Mouse (Mus musculus): Measurements from ENCODE around the gene Rab3a. TPM values are rescaled to one million over a fixed set of nuclear protein-coding genes. Genes with fewer than 3 reads are reported as not detected.

Rab3a gene
- polyA plus RNA-seq, 2 experiments = 1.6 to 2.7 TPM

DNA sequence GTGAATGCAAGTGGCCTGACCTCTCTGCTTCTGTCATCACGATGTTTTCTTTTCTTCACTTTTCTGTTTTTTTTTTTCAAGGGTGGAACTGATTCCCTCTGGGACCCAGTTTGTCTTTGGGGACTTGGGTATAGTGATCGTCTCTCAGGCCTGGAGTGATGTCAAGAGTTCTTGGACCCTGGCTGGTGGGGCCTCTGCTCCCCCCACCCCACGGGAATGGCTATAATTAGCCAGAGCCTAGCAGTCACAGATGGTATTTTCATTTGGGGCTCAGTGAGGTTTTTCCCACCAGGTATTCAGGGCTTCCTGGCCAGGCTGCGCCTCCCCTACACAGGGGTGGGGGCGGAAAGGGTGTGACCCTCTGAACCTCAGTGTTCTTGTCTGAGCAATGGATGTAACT, 12.8 kb upstream of the Rab3a start:
- H3K36me3 ChIP-seq (replicated peaks; ENCODE audit: control insufficient read depth, insufficient read depth, low read depth) = no peaks in the 10 kb centered on the region
- peaks cover 48% of the 10 kb centered on the region for H3K27me3 ChIP-seq (ENCODE audit: control insufficient read depth, insufficient read depth, low read length)
- H3K4me3 ChIP-seq (ENCODE audit: insufficient read depth in 1 of 2, low read depth in 2 of 2, low read length in 2 of 2) = no peak overlapping the region
- no peak overlapping the region for H3K27ac ChIP-seq
- no peak overlapping the region for H3K9ac ChIP-seq (replicated peaks)
- DNase-seq (ENCODE audit: low read depth in 3 of 3, low spot score in 3 of 3) (no peak), ATAC-seq (ENCODE audit: insufficient read depth) (no peak)
- H3K9me3 ChIP-seq (ENCODE audit: control insufficient read depth, low read length) = no peaks in the 10 kb centered on the region
- 45% methylated on average over 5 of the region's 5 CpGs for WGBS (ENCODE audit: insufficient replicate concordance)
- H3K4me1 ChIP-seq (replicated peaks; ENCODE audit: control insufficient read depth in 2 of 2, insufficient read depth in 2 of 2, low read length in 1 of 2) = peaks cover 0 to 2% of the 10 kb centered on the region in 2 experiments; a peak in 1 of 4 replicates
- no peak overlapping the region for H3K4me2 ChIP-seq (ENCODE audit: low read depth)
- TF ChIP-seq CTCF (IDR thresholded peaks at IDR 0.05; ENCODE audit: low read depth) = no peak
- TF ChIP-seq EP300 (IDR thresholded peaks at IDR 0.05; ENCODE audit: low read depth) = no peak

DNA sequence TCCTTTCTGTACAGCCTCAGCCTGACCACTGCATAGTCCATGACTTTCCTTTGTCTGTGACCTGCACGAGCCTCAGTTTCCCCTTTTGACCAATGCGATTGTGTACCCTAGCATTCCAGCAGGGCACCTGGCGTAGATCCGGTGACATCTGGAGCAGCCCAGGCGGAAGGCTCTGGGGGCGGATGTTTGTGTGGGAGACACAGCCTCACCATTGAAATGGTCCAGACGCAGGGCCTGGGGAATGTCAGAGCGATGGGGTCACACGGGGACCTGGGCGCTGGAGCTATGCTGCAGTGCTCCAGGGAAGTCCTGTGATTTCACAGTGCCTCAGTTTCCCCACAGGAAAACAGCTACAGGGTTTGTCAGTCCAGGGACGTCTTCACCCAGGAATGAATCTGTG, 12.3 kb upstream of the Rab3a start:
- Histone ChIP-seq H3K27me3 (ENCODE audit: control insufficient read depth, insufficient read depth, low read length) (peaks cover 52% of the 10 kb centered on the region), H3K36me3 (replicated peaks; ENCODE audit: control insufficient read depth, insufficient read depth, low read depth) (no peaks in the 10 kb centered on the region), H3K27ac (no peak overlapping the region), H3K4me3 (ENCODE audit: insufficient read depth in 1 of 2, low read depth in 2 of 2, low read length in 2 of 2) (no peak overlapping the region), H3K4me1 (replicated peaks; ENCODE audit: control insufficient read depth in 2 of 2, insufficient read depth in 2 of 2, low read length in 1 of 2) (peaks cover 0 to 2% of the 10 kb centered on the region in 2 experiments; a peak in 1 of 4 replicates), H3K4me2 (ENCODE audit: low read depth) (no peak overlapping the region), H3K9me3 (ENCODE audit: control insufficient read depth, low read length) (no peaks in the 10 kb centered on the region), H3K9ac (replicated peaks) (no peak overlapping the region)
- WGBS (ENCODE audit: insufficient replicate concordance) = 51% methylated on average over 11 of the region's 11 CpGs
- TF ChIP-seq CTCF (IDR thresholded peaks at IDR 0.05; ENCODE audit: low read depth) = no peak
- DNase-seq (ENCODE audit: low read depth in 3 of 3, low spot score in 3 of 3) (no peak), ATAC-seq (ENCODE audit: insufficient read depth) (no peak)

DNA sequence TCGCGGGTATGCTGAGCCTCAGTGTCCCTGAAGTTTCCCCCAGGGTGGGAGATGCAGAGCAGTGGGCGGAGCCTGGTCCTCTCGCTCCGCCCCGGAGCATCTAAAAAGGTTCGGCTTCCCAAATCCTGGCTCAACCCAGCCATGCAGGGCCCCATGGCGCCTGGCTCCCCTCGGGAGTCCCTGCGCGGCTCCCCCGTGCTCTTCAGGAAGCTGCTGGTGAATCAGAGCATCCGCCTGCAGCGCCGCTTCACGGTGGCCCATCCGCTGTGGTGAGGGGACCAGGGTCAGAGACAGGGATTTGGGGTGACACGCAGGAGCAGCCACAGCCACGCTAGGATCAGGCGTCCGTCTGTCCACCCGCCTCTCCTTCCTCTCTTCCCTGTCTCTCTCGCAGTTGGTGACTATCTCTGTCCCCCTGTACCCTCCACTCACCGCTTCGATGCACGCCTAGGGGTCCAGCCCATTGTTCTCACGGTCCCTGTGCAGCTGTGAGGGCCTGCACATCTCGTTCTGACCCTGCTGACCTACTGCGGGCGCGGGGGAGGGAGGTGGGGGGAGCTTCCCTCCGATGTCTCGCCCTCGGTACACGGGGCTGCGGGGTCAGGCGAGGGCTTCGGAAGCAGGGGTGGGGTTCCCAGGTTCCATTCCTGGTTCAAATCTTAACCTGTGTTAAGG, 11.4 kb upstream of the Rab3a start:
- H3K36me3 ChIP-seq (replicated peaks; ENCODE audit: control insufficient read depth, insufficient read depth, low read depth) = no peaks in the 10 kb centered on the region
- ATAC-seq (ENCODE audit: insufficient read depth) (no peak), DNase-seq (ENCODE audit: low read depth in 3 of 3, low spot score in 3 of 3) (no peak)
- WGBS (ENCODE audit: insufficient replicate concordance) = 3% methylated on average over 38 of the region's 38 CpGs
- H3K4me2 ChIP-seq (ENCODE audit: low read depth) = no peak overlapping the region; the same call in 1 of the 2 replicates
- H3K9me3 ChIP-seq (ENCODE audit: control insufficient read depth, low read length) = no peaks in the 10 kb centered on the region
- H3K4me1 ChIP-seq (replicated peaks; ENCODE audit: control insufficient read depth in 2 of 2, insufficient read depth in 2 of 2, low read length in 1 of 2) = peaks cover 0 to 1% of the 10 kb centered on the region in 2 experiments; a peak in 1 of 4 replicates
- TF ChIP-seq EP300 (IDR thresholded peaks at IDR 0.05; ENCODE audit: low read depth) (no peak), CTCF (IDR thresholded peaks at IDR 0.05; ENCODE audit: low read depth) (no peak)
- H3K4me3 ChIP-seq (ENCODE audit: insufficient read depth in 1 of 2, low read depth in 2 of 2, low read length in 2 of 2) = no peak overlapping the region
- no peak overlapping the region for H3K27ac ChIP-seq
- H3K27me3 ChIP-seq (ENCODE audit: control insufficient read depth, insufficient read depth, low read length) = peaks cover 56% of the 10 kb centered on the region
- H3K9ac ChIP-seq (replicated peaks) = no peak overlapping the region

DNA sequence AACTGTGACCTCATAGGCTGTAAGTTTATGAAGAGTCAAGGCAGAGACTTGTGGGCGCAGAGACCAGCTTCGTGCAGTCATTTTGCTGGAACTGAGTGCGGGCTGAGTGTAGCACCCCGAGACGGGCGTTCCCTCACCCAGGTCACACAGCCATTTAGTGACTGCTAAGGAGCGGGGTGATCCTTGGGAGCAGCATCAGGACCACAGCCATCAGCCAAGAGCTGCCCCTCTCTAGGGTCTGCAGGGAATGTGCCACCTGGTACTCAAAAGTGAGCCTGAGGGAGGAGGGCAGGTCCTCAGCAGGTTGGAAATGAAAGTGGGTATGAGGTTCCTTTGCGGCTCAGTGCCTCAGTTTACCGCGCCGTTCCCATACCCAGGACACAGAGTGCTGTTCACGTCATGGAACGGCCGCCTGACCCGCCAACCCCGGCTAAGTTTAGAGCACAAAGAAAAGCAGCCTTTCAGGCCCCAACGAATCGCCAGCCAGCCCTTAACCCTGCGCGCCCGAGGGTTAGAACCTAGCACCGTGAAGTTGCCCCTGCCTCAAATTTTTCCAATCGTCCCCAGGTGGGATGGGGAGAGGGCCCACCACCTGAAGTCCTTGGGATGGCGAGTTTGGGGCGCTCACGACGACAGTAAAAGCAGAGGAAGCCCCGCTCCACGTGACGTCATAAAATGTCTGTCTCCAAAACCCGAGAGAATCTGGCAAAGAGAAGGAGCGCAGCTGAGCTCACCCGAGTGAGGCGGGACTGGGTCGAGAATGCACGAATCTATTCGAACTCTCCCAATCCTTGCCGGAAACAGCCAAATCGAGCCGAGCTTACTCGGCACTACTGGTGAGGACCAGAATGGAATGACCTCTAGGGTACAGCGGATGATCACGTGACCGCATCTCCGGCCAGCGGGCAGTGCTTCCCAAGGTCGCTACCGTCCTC, 10.6 kb upstream of the Rab3a start:
- H3K9ac ChIP-seq (replicated peaks) = no peak overlapping the region
- TF ChIP-seq CTCF (IDR thresholded peaks at IDR 0.05; ENCODE audit: low read depth) (no peak), EP300 (IDR thresholded peaks at IDR 0.05; ENCODE audit: low read depth) (no peak)

DNA sequence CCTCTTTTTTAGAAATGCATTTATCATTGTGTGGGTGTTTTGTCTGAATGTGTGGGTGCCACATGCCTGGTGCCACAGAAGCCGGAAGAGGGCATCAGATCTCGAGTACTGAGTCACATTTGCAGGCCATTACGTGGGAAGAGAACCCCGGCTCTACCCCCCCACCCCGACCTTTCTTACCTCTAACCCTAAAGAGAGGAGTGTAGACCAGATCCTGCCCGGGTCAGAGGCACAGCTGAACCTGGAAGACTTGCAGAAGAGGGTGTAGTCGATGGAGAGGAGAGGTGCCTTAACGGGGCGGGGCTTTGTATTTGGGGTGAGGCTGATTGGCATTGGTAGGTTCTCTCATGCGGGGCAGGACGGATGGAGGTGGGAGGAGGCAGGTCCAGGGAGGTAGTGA, 9.7 kb upstream of the Rab3a start:
- 27% methylated on average over 11 of the region's 11 CpGs for WGBS (ENCODE audit: insufficient replicate concordance)
- no peaks in the 10 kb centered on the region for H3K9me3 ChIP-seq (ENCODE audit: control insufficient read depth, low read length)
- no peak overlapping the region for H3K27ac ChIP-seq
- no peak for DNase-seq (ENCODE audit: low read depth in 3 of 3, low spot score in 3 of 3)
- no peak overlapping the region for H3K4me2 ChIP-seq (ENCODE audit: low read depth)
- H3K36me3 ChIP-seq (replicated peaks; ENCODE audit: control insufficient read depth, insufficient read depth, low read depth) = no peaks in the 10 kb centered on the region
- H3K27me3 ChIP-seq (ENCODE audit: control insufficient read depth, insufficient read depth, low read length) = peaks cover 56% of the 10 kb centered on the region
- H3K9ac ChIP-seq (replicated peaks) = no peak overlapping the region
- no peaks in the 10 kb centered on the region; a peak in 1 of 4 replicates for H3K4me1 ChIP-seq (replicated peaks; ENCODE audit: control insufficient read depth in 2 of 2, insufficient read depth in 2 of 2, low read length in 1 of 2)
- no peak overlapping the region for H3K4me3 ChIP-seq (ENCODE audit: insufficient read depth in 1 of 2, low read depth in 2 of 2, low read length in 2 of 2)
- TF ChIP-seq EP300 (IDR thresholded peaks at IDR 0.05; ENCODE audit: low read depth) (no peak), CTCF (IDR thresholded peaks at IDR 0.05; ENCODE audit: low read depth) (no peak)
- ATAC-seq (ENCODE audit: insufficient read depth) = no peak

More for the DNA sequence above, 10.6 kb upstream of the Rab3a start:
- H3K36me3 ChIP-seq (replicated peaks; ENCODE audit: control insufficient read depth, insufficient read depth, low read depth) = no peaks in the 10 kb centered on the region
- ATAC-seq (ENCODE audit: insufficient read depth) = no peak
- H3K27me3 ChIP-seq (ENCODE audit: control insufficient read depth, insufficient read depth, low read length) = peaks cover 56% of the 10 kb centered on the region
- peak overlapping the region; percentile 37 for H3K4me2 ChIP-seq (ENCODE audit: low read depth)
- 5% methylated on average over 48 of the region's 48 CpGs for WGBS (ENCODE audit: insufficient replicate concordance)
- H3K4me3 ChIP-seq (ENCODE audit: insufficient read depth in 1 of 2, low read depth in 2 of 2, low read length in 2 of 2) = peak overlapping the region; percentile 1 to 26; a peak in 2 of 4 replicates
- no peak for DNase-seq (ENCODE audit: low read depth in 3 of 3, low spot score in 3 of 3)
- H3K9me3 ChIP-seq (ENCODE audit: control insufficient read depth, low read length) = no peaks in the 10 kb centered on the region
- no peak overlapping the region for H3K27ac ChIP-seq
- no peaks in the 10 kb centered on the region; a peak in 1 of 4 replicates for H3K4me1 ChIP-seq (replicated peaks; ENCODE audit: control insufficient read depth in 2 of 2, insufficient read depth in 2 of 2, low read length in 1 of 2)
